Mouse (Mus musculus): ENCODE measurements around the gene Lrrc10.
"Not testable (repeated sequence)": the region's sequence is repeated elsewhere in the genome, so short reads cannot be mapped to it uniquely, and the experiment has no call there.

Lrrc10 gene

DNA sequence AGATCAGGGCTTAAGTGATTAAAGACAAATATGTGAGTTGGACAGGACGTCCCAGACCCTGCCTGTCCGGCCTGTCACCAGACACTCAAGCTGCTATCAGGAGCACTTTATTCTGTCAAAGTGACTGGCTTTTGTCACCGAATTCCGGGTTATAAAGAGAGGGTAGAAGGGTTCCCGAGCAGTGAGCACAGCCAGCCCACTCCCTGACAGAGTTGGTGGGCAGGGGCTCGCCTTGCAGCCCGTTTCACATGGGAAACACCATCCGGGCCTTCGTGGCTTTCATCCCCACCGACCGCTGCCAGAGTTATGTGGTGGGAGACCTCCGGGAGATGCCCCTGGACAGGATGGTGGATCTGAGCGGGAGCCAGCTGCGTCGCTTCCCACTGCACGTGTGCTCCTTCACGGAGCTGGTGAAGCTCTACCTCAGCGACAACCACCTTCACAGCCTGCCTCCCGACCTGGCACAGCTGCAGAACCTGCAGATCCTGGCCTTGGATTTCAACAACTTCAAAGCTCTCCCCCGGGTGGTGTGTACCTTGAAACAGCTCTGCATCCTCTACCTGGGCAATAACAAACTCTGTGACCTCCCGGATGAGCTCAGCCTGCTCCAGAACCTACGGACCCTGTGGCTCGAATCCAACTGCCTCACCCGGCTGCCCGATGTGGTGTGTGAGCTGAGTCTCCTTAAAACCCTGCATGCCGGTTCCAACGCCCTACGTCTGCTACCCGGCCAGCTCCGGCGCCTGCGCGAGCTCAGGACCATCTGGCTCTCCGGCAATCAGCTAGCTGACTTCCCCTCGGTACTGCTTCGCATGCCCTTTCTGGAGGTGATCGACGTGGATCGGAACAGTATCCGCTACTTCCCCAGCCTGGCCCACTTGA lies at the start of gene Lrrc10:
Lrrc10 (plus strand) TSS at position 167 of the 882 bp plus-strand sequence.
- no peak for DNase-seq (ENCODE audit: low spot score)

- no peak for DNase-seq (ENCODE audit: low spot score)
Measured at GRCm38 (mm10) chr10:116995584-116996235, 49.4 kb upstream of the Lrrc10 start.

DNA sequence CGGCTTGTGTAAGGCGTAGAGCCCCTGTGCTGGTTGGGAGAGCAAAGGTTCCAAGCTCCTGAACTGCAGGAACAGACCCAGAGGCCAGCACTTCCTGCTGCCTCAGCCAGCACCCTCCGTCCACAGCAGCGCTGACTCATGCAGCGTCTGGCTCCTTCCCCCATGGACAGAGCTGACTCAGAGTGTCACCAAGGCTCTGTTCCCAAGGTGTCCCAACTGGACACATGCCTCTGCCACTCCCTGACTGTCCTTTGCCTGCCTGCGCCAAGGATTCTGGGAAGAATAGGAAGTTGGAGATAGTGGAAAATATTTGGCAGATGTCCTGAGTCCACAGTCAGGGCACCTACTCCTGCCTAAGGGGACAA lies 48.9 kb upstream of the Lrrc10 start:
- peak; percentile 45 for DNase-seq (ENCODE audit: low spot score)

DNA sequence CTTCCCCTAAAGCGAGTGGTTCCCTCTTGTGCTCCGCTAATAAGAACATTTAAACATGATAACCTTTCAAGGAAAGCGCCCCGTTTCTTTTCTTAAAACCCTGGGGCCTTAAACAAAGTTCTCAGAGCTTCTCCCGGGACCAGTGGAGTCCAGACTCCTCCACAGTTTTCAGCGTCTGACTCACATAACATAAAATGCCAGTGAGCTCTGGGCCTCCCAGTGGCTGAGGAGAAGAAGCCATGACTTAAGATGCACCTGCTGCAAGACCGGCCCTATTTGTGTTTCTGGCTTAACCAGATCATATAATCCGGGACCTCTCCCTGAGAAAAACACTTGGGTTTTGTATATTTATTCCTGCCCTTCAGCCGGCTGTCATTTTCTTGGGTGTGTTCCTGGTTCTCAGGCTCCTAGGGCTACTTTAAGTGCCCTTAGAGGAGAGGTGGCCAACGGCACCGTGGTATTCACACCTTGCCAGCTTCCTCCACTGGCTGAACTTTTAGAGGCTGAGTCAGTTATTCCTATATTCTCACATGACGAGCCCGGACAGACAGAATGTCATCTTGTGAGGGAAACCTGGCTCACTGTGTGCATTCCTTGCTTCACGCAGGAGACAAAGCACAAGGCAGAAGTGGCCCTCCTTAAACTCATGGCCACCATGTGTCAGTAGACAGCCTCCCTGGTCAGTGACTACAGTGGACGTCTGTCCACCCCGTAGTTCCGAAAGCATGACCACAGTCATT lies 46.3 kb upstream of the Lrrc10 start:
- DNase-seq (ENCODE audit: low spot score), result no peak

GRCm38 (mm10) chr10:117000975-117001374 lies 44.2 kb upstream of the Lrrc10 start:
- no peak for DNase-seq (ENCODE audit: low spot score)

GRCm38 (mm10) chr10:117004695-117005094 lies 40.4 kb upstream of the Lrrc10 start:
- DNase-seq (ENCODE audit: low spot score), result no peak

DNA sequence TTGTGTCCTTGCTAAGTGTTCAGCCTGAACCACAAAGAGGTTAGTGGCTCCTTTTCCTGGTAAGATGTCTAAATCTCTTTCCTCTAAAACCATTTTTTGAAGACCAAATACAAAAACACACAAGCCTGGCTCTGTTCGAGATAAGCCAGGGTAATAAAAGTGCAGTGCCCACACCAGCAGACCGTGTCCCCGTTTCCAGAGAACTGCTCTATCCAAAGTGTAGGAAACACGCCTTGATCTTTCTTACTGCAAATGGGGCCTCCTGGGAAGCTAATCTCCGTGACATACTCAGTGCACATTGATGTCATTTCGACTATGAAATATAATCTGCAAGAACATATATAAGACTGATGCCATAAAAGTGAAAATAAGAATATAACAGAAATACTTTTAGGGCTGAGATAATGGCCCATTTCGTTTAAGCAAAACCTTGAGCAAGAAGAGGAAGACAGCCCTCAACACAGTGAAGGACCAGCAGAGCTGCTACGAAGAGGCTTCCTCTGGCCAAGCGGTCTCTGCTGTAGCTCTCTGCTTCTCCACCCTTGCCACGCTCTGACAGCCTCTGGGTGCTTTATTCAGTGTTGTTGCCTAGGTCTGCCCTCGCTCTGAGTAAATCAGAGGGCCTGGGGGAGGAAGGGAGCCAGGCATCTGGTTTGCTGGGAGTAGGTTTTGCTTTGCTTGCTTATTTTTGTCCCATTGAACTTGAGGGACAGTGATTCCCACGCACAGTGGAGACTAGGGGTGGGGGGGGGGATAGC lies 39.3 kb upstream of the Lrrc10 start:
- no peak for DNase-seq (ENCODE audit: low spot score)

DNA sequence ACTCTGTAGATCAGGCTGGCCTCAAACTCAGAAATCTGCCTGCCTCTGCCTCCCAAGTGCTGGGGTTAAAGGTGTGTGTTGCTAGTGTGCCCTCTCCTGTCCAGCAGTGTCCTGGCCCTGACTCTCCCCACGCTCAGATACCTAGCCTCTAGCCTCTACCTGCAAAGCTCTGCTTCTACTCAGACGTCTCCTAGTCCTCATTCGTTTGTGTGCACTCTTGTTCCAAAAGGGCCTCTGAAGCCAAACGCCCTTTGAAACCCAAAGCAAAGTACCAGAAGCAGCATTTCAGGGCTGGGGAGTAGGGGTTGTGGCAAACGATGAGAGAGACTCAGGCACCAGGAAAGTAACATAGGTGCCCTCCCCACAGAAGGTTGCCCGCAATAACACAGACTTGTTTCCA lies 35.5 kb upstream of the Lrrc10 start:
- DNase-seq (ENCODE audit: low spot score), result no peak

GRCm38 (mm10) chr10:117011047-117011446 lies 34.1 kb upstream of the Lrrc10 start:
- no peak for DNase-seq (ENCODE audit: low spot score)

DNA sequence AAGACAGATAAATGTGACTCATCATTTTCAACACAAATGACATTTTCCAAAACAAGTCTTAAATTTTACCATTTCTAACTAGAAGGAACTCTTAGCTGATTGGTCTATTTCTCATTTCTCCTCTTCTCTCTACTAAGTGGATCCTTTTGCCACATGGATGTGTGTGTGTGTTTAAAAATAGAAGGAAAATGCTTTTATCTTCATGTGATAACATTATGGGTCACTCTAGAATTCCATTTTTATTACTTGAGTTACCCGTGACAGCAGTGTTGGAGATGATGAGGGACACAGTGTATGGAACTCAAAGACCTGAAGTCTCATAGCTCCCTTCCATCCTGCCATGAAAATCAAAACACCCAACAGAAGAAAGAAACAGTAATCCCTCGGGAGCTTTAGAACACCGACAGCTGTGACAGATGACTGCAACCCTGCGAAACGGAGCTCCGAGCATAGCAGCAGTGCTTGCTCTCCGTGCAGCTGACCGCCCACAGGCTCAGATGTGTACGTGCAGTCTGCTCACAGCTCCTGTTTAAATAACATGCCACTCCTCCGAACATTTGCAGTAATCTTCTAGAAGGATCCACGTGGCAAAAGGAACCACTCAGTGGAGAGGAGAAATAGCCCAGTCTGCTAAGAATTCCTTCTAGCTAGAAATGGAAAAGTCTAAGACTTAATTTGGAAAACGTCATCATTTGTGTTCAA lies 31.3 kb upstream of the Lrrc10 start:
- DNase-seq (ENCODE audit: low spot score), result no peak

GRCm38 (mm10) chr10:117014565-117014964 lies 30.6 kb upstream of the Lrrc10 start:
- no peak for DNase-seq (ENCODE audit: low spot score)

DNA sequence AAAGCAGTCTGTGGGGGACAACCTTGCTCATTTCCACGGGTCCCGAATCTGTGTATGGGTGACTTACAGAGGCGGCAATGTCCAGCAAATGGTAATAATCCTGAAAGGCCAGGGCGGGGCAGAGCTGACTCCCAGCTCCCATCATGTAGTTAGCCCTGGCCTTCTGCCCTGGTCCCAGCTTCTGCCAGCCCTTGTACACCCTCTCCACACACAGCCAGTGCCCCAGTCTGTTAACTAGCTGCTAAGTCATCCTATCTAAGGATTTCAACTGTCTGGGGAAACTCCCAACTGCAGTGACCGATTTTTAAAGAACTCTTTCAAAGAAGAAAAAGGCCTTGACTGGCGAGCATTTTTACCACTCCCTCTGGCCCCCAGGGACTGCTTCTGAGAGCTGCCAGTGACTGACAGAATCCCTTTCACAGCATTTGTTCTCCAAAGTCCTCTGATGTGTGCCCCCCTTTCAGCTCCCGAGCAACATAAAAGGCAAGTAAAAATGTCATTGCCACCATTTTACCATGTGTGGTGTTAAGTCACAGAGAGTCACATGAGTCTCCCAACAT lies 26.8 kb upstream of the Lrrc10 start:
- no peak for DNase-seq (ENCODE audit: low spot score)

GRCm38 (mm10) chr10:117021020-117021754 lies 24.0 kb upstream of the Lrrc10 start:
- DNase-seq (ENCODE audit: low spot score), result no peak

DNA sequence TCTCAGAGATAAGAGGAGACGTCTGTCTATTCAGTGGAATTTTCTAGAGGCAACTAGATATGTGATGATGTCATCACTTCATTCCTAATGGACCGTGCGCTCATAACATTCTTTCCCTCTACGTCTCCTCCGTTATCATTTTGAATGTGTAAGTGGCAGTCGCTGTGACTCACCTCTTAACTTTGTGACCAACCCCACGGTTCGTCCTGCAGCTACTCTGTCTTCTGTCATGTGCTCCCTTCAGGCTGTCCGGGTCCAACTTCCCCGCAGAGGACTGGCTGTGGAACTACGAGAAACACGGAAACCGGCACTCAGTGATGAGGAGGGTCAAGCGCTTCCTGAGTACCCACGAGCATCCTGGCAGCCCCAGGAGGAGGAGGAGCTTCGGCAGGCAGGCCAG lies 21.4 kb upstream of the Lrrc10 start:
- DNase-seq (ENCODE audit: low spot score), result no peak

DNA sequence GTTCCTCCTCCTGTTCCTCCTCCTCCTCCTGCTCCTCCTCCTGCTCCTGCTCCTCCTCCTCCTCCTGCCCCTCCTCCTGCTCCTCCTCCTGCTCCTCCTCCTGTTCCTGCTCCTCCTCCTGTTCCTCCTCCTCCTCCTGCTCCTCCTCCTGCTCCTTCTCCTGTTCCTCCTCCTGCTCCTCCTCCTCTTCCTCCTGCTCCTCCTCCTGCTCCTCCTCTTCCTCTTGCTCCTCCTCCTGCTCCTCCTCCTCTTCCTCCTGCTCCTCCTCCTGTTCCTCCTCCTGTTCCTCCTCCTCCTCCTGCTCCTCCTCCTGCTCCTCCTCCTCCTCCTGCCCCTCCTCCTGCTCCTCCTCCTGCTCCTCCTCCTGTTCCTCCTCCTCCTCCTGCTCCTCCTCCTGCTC lies 19.4 kb upstream of the Lrrc10 start:
- not testable (repeated sequence) for DNase-seq (ENCODE audit: low spot score)

- DNase-seq (ENCODE audit: low spot score), result no peak
Measured at GRCm38 (mm10) chr10:117026176-117026575, 19.0 kb upstream of the Lrrc10 start.

GRCm38 (mm10) chr10:117031160-117031559 lies 14.0 kb upstream of the Lrrc10 start:
- no peak for DNase-seq (ENCODE audit: low spot score)

DNA sequence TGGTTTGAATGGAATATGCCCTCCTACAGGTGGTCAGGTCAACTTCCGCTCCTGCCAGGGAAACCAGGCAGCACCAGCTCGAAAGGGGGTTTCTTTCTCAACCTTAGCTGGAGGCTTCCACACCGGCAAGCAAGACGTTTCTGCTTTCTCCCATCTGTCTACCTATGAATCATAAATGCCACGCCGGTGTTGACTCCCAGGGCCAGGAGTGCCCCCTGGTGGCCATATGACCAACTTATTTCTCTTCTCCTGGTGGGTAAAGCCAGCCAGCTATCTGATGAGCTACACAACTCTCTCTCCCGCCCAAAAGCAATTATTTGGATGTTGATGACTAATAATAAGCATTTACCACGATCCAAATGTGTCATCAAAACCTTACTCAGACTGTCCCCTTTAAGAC lies 11.4 kb upstream of the Lrrc10 start:
- DNase-seq (ENCODE audit: low spot score), result peak; percentile 69

- no peak for DNase-seq (ENCODE audit: low spot score)
Measured at GRCm38 (mm10) chr10:117040355-117040754, 4.8 kb upstream of the Lrrc10 start.

- DNase-seq (ENCODE audit: low spot score), result no peak
Measured at GRCm38 (mm10) chr10:117042295-117042694, 2.8 kb upstream of the Lrrc10 start.
